Mouse (Mus musculus) ES-Bruce4 (cell line): ENCODE measurements around the gene Med16.

ENCODE experiments used
- CTCF ChIP-seq: IDR thresholded peaks from one replicate; pipeline ENCODE4 v1.8.1; 2011; ENCODE audit warnings: low read depth, low read length
- EP300 ChIP-seq: IDR thresholded peaks from 2 replicates; pipeline ENCODE4 v1.6.1; 2011; ENCODE audit warnings: low read depth, low read length; ENCODE audit not compliant: insufficient read depth
- POLR2A ChIP-seq: IDR thresholded peaks from one replicate; pipeline ENCODE4 v1.8.1; 2011; ENCODE audit warnings: low read length; ENCODE audit not compliant: insufficient read depth

GRCm38 (mm10) chr10:79865801-79866295 lies 42.9 kb downstream of the Med16 start:
- TF ChIP-seq POLR2A (no peak), CTCF (peak; percentile 30), EP300 (no peak)
